Mouse (Mus musculus): ENCODE data around the gene Khnyn. TPM values are rescaled to one million over a fixed set of nuclear protein-coding genes. Genes with fewer than 3 reads are reported as not detected.

The Khnyn gene
- total RNA-seq, 2 experiments from 2014 or later: 6.4 to 8.1 TPM

DNA sequence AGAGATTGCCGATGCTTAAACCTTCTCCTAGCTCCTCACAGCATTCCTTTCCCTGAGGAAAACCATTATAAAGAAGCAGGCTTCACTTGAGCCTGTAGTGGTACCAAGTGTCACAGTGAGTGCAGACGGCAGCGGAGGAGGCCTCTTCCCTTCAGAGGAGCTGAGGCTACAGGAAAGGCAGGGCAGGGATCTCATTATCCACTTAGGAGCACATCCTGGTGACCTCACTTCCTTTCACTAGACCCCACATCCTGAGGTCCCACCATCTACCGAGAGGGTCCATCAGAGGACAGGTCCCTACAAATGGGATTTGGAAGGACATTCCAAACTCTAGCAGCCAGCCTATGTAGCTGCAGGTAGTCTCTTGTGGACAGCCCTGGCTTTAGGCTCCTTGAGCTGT lies 27.2 kb upstream of the Khnyn start:
- H3K27ac ChIP-seq: 0 out of 2 replicates have a peak overlapping the region, but pooled peaks have one; percentile 8
- TF ChIP-seq CTCF (IDR thresholded peaks at IDR 0.05): no peak
- DNase-seq: no peak
- intact Hi-C loops (cut with DNase I): no loop called here
- peak overlapping the region; percentile 26 for H3K4me3 ChIP-seq

DNA sequence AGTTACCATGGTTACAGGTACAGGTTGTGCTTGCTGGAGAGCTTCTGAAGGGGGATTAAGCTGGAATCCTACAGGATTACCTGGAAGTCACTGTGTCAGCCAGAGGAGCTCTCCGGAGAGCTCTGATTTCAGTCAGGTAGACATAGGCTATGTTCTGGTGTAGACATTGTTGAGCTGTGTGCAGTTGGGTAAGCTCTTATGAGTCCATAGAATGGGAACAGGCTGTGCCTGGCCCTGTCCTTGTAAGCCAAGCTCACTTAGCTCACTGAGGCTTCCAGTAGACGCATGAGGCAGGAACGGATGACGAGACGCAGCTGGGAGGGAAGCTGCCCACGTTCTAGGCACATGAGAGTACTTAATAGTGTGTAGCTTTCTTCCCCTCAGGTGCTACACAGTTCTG lies 22.6 kb upstream of the Khnyn start:
- no peak for TF ChIP-seq CTCF (IDR thresholded peaks at IDR 0.05)
- DNase-seq: no peak
- Histone ChIP-seq H3K27ac (no peak overlapping the region), H3K4me3 (no peak overlapping the region)
- intact Hi-C loops (cut with DNase I): no loop called here

DNA sequence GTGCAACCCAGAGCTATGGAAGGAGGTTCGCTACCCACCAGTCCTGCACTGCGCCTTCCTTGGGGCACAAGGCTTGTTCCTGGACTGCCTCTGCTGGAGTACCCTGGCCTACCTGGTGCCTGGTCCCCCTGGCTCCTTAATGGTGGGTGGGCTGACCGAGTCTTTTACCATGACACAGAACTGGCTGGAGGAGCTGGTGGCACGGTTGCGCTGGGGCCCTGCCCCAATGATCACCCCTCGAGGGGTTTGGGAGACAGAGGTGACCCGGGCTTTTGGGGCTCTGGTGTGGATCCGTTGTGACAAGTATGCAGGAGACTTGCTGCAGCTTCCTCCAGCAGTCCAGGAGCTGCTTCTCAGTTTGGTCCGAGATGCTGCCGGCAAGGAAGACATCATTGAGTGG lies 21.8 kb upstream of the Khnyn start:
- intact Hi-C loops (cut with DNase I): no loop called here
- Histone ChIP-seq H3K27ac (no peak overlapping the region), H3K4me3 (no peak overlapping the region)
- DNase-seq: no peak
- no peak for TF ChIP-seq CTCF (IDR thresholded peaks at IDR 0.05)

DNA sequence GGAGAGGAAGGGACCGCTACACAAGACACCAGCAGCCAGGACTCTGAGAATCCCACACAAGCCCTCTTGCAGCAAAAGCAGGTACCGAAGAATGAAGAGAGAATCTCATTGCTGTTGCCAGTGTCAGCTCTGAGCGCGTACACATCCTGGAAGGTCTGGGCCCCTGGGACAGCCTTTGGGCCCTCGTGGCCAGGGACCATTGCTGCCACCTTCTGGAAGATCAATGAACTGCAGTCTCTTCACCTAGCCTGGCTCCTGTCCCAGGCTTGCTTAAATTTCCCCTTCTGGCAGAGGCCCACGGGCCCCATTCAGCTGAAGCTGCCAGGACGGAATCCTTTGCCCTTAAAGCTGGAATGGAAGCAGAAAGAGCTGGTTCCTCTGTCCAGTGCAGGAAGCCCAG lies 21.0 kb upstream of the Khnyn start:
- H3K27ac ChIP-seq: no peak overlapping the region
- peak; percentile 86 for DNase-seq
- no peak overlapping the region for H3K4me3 ChIP-seq
- intact Hi-C loops (cut with DNase I): loop anchor here (1.0 to 2.0 kb wide), 2 partner anchors 41 to 83 kb away; no protein-coding TSS in a partner anchor
- peak; percentile 100 for TF ChIP-seq CTCF (IDR thresholded peaks at IDR 0.05)

DNA sequence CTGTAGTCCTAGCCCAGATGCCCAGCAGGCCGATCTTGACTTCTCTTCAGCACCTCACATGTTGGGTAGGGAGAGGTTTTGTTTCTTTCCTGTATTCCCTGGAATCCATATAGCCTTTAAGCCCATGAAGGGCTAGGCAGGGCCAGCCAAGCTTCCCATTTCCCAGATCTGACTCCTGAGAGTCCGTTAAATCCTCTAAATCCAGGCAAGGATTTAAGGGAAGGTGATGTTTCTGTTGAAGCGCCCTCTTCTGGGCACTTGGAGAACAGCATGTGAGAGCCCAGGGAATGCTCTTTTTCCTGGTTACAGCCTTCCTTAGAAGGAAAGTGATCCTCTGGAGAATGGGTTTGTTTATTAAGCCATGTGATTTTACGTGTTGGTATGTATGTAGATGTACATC lies 17.8 kb upstream of the Khnyn start:
- Histone ChIP-seq H3K4me3 (no peak overlapping the region), H3K27ac (no peak overlapping the region)
- peak; percentile 94 for TF ChIP-seq CTCF (IDR thresholded peaks at IDR 0.05)
- intact Hi-C loops (cut with DNase I): no loop called here
- DNase-seq: peak; percentile 58

DNA sequence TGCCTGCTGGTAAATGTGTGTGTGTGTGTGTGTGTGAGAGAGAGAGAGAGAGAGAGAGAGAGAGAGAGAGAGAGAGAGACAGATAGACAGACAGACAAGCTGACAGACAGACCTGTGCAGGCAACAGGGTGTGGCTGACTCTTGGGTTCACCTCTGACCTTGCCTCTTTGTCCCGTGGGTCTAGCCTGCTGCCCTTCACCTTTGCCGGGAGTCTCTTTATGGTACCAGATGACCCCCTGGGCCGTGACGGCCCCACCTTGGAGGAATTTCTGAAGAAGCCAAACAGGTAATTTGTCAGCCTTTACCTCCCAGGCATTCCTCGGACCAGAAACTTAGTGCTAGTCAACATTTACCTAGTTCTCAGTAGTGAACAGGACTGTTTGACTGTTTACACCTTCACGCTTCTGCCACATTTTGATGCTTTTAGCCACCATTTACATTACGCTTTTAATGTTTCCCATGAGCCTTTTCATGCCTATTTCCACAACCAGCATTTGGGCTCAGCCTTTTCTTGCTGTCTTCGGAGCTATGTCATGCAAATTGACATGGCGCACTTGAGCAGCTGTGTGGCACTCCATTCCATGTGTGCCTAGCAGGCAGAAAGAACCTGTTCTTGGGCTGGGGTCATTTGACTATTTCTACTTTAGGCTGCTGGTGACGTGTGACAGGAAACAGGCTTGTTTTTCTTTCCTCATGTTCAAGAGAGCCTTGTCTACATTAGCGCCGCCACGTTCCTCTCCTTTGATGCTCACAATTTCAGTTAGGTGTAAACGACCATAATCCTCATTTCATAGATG lies 16.3 kb upstream of the Khnyn start:
- no peak for DNase-seq
- no peak overlapping the region for H3K27ac ChIP-seq
- H3K4me3 ChIP-seq: no peak overlapping the region
- no peak for TF ChIP-seq CTCF (IDR thresholded peaks at IDR 0.05)
- intact Hi-C loops (cut with DNase I): no loop called here

DNA sequence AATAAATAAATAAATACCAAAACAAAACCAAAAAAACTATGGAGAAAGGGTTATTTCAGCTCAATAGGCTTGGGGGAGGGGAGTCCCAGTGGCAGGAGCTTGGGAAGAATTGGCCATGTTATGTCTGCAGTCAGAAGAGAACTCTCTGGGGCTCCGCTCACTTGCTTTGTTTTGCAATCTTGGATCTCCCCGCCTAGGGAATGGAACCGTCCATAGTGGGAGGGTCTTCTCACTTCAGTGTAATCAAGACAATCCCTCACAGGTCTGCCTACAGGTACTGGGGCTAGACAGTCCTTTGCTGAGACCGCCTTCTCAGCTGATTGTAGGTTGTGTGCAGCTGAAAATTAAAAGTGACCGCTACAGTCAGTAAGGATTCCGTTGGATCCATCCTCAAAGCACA lies 15.2 kb upstream of the Khnyn start:
- TF ChIP-seq CTCF (IDR thresholded peaks at IDR 0.05): no peak
- DNase-seq: no peak
- Histone ChIP-seq H3K27ac (no peak overlapping the region), H3K4me3 (no peak overlapping the region)
- intact Hi-C loops (cut with DNase I): no loop called here

DNA sequence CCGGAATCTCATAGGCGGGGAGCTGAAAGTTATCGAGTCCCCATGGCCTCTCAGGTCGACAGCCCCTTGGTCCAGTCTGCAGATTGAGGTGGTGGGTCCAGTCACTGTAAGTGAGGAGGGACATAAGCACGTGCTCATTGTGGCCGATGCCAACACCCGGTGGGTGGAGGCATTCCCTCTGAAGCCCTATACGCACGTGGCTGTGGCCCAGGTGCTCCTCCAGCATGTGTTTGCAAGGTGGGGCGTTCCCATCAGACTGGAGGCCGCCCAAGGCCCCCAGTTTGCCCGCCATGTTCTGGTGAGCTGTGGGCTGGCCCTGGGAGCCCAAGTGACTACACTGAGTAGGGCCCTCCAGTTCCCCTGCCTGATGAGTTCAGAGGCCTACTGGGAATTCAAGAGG lies 12.7 kb upstream of the Khnyn start:
- TF ChIP-seq CTCF (IDR thresholded peaks at IDR 0.05): no peak
- intact Hi-C loops (cut with DNase I): no loop called here
- no peak for DNase-seq
- H3K27ac ChIP-seq: no peak overlapping the region
- H3K4me3 ChIP-seq: no peak overlapping the region

DNA sequence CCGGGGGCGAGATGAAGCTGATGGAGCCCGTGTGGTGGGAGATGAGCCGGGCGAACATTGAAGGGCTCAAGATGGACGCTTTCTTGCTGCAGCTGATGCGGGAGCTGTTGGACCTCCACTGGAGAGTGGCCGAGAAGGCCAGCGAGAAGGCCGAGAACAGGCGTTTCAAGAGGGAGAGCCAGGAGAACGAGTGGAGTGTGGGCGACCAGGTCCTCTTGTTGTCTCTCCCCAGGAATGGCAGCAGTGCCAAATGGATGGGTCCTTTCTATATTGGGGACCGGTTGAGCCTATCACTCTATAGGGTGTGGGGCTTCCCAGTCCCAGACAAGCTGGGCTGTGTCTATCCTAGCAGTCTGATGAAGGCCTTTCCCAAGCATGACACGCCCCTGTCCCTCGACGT lies 12.2 kb upstream of the Khnyn start:
- H3K4me3 ChIP-seq: no peak overlapping the region
- no peak overlapping the region for H3K27ac ChIP-seq
- intact Hi-C loops (cut with DNase I): no loop called here
- no peak for DNase-seq
- TF ChIP-seq CTCF (IDR thresholded peaks at IDR 0.05): no peak

DNA sequence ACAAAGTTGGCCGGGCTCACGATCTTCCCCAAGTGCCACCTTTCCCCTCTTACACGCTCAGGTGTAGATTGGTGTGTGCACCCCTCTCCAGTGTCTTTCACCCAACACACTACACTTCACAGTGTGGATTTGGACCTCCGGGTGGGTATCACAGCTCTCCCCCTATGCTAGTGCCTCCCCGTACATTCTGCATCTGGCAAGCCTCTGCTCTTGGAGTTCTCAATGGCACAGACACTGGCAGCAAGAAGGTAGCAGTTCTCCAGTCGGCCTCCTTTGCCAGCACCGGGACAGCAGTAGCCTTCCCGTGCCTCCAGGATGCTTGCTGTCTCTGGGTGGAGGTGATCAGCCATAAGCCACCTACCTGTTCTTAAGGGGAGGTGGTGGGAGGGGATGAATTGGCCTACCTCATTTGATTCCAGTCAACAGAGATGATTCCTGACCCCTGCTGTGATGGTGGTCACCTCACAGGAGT lies 11.5 kb upstream of the Khnyn start:
- TF ChIP-seq CTCF (IDR thresholded peaks at IDR 0.05): no peak
- no peak for DNase-seq
- 0 out of 2 replicates have a peak overlapping the region, but pooled peaks have one; percentile 62 for H3K4me3 ChIP-seq
- intact Hi-C loops (cut with DNase I): loop anchor here (1.0 kb wide), 1 partner anchor 45 kb away; no protein-coding TSS in a partner anchor
- no peak overlapping the region for H3K27ac ChIP-seq

DNA sequence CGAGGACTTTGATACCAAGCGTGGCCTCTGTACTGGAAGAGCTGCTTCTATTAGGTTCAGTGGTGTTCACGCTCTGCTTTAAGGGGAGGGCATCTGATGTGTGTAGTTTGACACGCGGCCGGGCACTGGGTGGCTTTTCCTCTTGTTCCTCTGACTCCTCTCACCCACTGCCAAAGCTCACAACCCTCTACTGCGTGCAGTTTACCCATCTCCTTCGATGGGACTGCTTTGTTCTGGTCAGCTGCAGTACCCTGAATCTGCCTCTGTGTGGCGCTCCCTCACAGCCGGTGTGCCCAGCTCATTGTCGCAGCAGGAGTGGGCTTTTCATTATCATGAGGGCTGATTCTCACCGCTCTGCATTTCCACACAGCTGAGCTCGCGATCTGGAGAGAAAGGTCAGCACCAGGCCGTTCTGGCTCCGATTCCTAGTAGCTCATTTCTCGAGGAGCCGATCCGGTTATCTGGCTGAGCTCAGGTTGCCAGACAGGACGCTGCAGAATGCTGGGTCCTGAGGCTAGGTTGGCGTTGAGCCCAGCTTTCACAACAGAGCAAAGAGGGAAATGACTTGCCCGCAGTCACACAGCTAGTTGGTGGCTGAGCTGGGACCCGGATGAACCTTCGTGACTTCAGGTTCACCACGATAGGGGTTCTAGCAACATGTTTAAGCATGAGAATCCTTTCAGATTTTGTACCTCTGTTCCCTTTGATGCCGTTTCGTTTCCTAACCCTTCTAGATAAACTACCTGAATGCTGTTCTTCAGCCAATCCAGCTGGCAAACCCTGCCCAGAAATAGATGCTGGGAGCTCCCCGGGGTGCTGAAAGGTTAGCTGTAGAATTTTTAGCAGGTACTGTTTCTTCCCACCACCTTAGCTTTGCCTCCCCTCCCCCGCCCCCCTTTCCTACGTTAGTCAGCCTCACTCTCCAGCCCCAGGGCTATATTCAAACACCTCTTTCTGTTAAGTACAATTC lies 10.7 kb upstream of the Khnyn start:
- DNase-seq: peak; percentile 79
- peak; percentile 99; the same call in 1 of the 2 replicates for TF ChIP-seq CTCF (IDR thresholded peaks at IDR 0.05)
- intact Hi-C loops (cut with DNase I): loop anchor here (1.0 kb wide), 1 partner anchor 44 kb away; no protein-coding TSS in a partner anchor
- Histone ChIP-seq H3K4me3 (peak overlapping the region; percentile 62), H3K27ac (no peak overlapping the region)

DNA sequence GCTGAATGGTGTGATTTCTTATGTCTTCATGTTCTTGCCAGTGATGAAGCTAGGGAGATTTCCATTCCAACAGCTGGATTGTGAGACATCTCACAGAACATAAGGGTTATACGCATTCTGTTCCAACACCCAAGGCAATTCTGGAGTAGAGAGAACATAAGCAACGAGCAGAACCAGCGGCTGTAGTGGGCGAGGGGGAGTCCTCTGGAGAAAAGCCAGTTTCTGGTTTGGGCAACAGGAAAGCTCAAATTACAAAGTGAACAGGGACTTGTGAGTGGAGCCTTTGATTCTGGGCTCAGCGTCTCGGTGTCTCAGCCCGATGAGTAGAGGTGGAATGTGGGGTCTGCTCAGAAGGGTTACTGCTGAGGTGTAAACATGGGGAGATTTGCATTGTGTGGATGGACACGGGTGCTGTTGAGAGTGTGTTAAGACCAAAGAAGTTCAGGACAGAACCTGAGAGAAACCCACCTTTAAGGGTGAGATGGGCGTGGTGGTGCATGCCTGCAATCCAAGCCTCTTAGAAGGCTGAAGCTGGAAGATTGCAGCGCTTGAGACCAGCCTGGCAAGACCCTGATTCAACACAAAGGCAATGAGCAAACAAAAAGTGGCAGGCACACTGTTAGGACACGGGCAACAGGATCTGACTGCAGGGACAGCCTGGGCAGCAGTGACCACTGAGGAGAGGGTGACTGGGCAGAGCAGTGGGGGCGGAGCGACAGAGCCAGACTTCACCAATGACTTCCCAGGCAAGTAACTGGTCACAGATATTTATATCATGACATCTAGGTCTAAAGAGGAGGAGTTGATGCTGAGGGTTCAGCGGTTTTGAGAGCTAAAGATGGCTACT lies 7.1 kb upstream of the Khnyn start:
- intact Hi-C loops (cut with DNase I): no loop called here
- no peak for TF ChIP-seq CTCF (IDR thresholded peaks at IDR 0.05)
- no peak for DNase-seq
- Histone ChIP-seq H3K27ac (no peak overlapping the region), H3K4me3 (no peak overlapping the region)

Measured in gastrocnemius, adult 2 months (tissue).